Mouse (Mus musculus) ES-Bruce4 (cell line): ENCODE results near the gene Gm28051.

ENCODE experiments used
- CTCF ChIP-seq: IDR thresholded peaks from one replicate; pipeline ENCODE4 v1.8.1; 2011; ENCODE audit warnings: low read depth, low read length
- EP300 ChIP-seq: IDR thresholded peaks from 2 replicates; pipeline ENCODE4 v1.6.1; 2011; ENCODE audit warnings: low read depth, low read length; ENCODE audit not compliant: insufficient read depth

DNA sequence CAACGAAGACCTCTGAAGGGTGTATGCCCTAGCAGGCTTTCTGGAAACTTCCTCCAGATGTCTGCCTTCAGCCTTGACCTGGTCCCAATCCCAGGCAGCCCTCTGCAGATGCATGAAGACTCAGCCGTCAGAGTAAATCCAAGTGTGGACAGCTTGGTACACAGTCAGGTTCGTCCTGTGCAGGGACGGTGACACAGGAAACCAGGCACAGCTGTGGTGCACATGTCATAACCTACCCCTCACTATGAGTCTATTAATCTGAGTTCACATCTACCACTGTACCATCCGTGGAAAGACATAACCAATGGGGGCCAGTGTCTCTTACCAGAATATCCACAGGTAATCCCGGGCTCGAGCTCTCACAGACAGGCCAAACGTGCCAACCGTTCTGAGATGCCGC lies 83.0 kb downstream of the Gm28051 start:
- TF ChIP-seq CTCF: no peak
- no peak for TF ChIP-seq EP300
